In genomic region chr6:52215070-52215469, GRCm38 (mm10) we compare ENCODE assay signal across 19 mouse cellular contexts. TPM values are rescaled to one million over a fixed set of nuclear protein-coding genes. Genes with fewer than 3 reads are reported as not detected.
DNase-seq lines count a peak whose midpoint lies in the region; ATAC-seq and TF ChIP-seq lines count a peak whose summit lies in the region.
"Had no signal": no experiment of that assay in that cellular context is flagged by ENCODE, and none has a peak within 500 bp of the region (broad histone marks: within the 10 kb centered on the region; RNA-seq: fewer than 3 reads in every experiment).

No protein-coding gene starts in this region.

- H3K4me1 ChIP-seq in neural tube, embryonic 11.5 days (ENCODE audit: control insufficient read depth, insufficient read depth, low read length), result peaks cover 21% of the 10 kb centered on the region
- H3K4me1 ChIP-seq in kidney, embryonic 15.5 days, result peaks cover 65% of the 10 kb centered on the region
- H3K4me1 ChIP-seq in limb, embryonic 14.5 days (ENCODE audit: control insufficient read depth, insufficient read depth, low read length), result peaks cover 43% of the 10 kb centered on the region
- no peaks in the 10 kb centered on the region for H3K4me1 ChIP-seq in stomach, postnatal 0 days (replicated peaks; ENCODE audit: control insufficient read depth, insufficient read depth)
- peaks cover 11% of the 10 kb centered on the region for H3K4me1 ChIP-seq in hindbrain, embryonic 10.5 days (replicated peaks)

- peak overlapping the region; percentile 87 for H3K4me3 ChIP-seq in neural tube, embryonic 11.5 days (ENCODE audit: low read depth, low read length)
- peak overlapping the region; percentile 67 for H3K4me3 ChIP-seq in kidney, embryonic 15.5 days (replicated peaks)
- no peak overlapping the region; the same call in 1 of the 2 replicates for H3K4me3 ChIP-seq in limb, embryonic 14.5 days (replicated peaks; ENCODE audit: low read length)
- peak overlapping the region; percentile 1; the same call in 1 of the 2 replicates for H3K4me3 ChIP-seq in stomach, postnatal 0 days (ENCODE audit: low read depth, low read length)
- H3K4me3 ChIP-seq in hindbrain, embryonic 10.5 days, result no peak overlapping the region
- H3K4me3 ChIP-seq: embryonic facial prominence, embryonic 15.5 days; forebrain, embryonic 13.5 days; midbrain, embryonic 13.5 days had no signal

- TF ChIP-seq POLR2A in limb, embryonic 14.5 days (IDR thresholded peaks at IDR 0.05; ENCODE audit: borderline replicate concordance, extremely low read depth, insufficient read depth, insufficient read length), result no peak

- H3K27ac ChIP-seq in neural tube, embryonic 11.5 days (ENCODE audit: low read depth, low read length), result peak overlapping the region; percentile 100
- peak overlapping the region; percentile 99; the same call in 1 of the 2 replicates for H3K27ac ChIP-seq in kidney, embryonic 15.5 days
- H3K27ac ChIP-seq in limb, embryonic 14.5 days (replicated peaks; ENCODE audit: low read depth, low read length), result no peak overlapping the region
- no peak overlapping the region for H3K27ac ChIP-seq in stomach, postnatal 0 days (replicated peaks)
- H3K27ac ChIP-seq in hindbrain, embryonic 10.5 days, result no peak overlapping the region
- H3K27ac ChIP-seq: embryonic facial prominence, embryonic 15.5 days; forebrain, embryonic 13.5 days; heart, embryonic 13.5 days; hindbrain, embryonic 14.5 days; macrophage; midbrain, embryonic 13.5 days had no signal

- peak overlapping the region; percentile 99 for H3K9ac ChIP-seq in neural tube, embryonic 11.5 days (ENCODE audit: low read length)
- H3K9ac ChIP-seq in kidney, embryonic 15.5 days, result peak overlapping the region; percentile 78; the same call in 1 of the 2 replicates
- no peak overlapping the region for H3K9ac ChIP-seq in limb, embryonic 14.5 days (ENCODE audit: low read depth, low read length, severe bottlenecking)
- H3K9ac ChIP-seq in stomach, postnatal 0 days (ENCODE audit: low read length), result no peak overlapping the region
- H3K9ac ChIP-seq: embryonic facial prominence, embryonic 15.5 days; forebrain, embryonic 13.5 days; heart, embryonic 13.5 days; hindbrain, embryonic 14.5 days; midbrain, embryonic 13.5 days had no signal

- no peaks in the 10 kb centered on the region for H3K36me3 ChIP-seq in neural tube, embryonic 11.5 days (ENCODE audit: control insufficient read depth, insufficient read depth, low read length)
- no peaks in the 10 kb centered on the region for H3K36me3 ChIP-seq in kidney, embryonic 15.5 days
- no peaks in the 10 kb centered on the region for H3K36me3 ChIP-seq in limb, embryonic 14.5 days (ENCODE audit: control insufficient read depth, insufficient read depth, low read length)
- no peaks in the 10 kb centered on the region for H3K36me3 ChIP-seq in stomach, postnatal 0 days (ENCODE audit: control insufficient read depth, insufficient read depth, low read length)
- H3K36me3 ChIP-seq in hindbrain, embryonic 10.5 days, result no peaks in the 10 kb centered on the region
- H3K36me3 ChIP-seq: embryonic facial prominence, embryonic 15.5 days; heart, embryonic 13.5 days; midbrain, embryonic 13.5 days had no signal

- no peak for TF ChIP-seq CTCF in stomach, postnatal 0 days (IDR thresholded peaks at IDR 0.05; ENCODE audit: low read depth)

- ATAC-seq in neural tube, embryonic 11.5 days (ENCODE audit: insufficient read depth, low FRiP score, low TSS enrichment), result no peak
- no peak for ATAC-seq in kidney, embryonic 15.5 days (replicated peaks; ENCODE audit: low FRiP score)
- ATAC-seq in limb, embryonic 14.5 days (ENCODE audit: low FRiP score, low read depth), result no peak
- ATAC-seq in stomach, postnatal 0 days (ENCODE audit: low FRiP score, low TSS enrichment), result no peak
- ATAC-seq: forebrain, embryonic 13.5 days; midbrain, embryonic 13.5 days had no signal

- no peak for TF ChIP-seq EP300 in stomach, postnatal 0 days (optimal IDR thresholded peaks at IDR 0.05)

- peaks cover 4% of the 10 kb centered on the region; the same call in 1 of the 2 replicates for H3K27me3 ChIP-seq in neural tube, embryonic 11.5 days (ENCODE audit: control insufficient read depth, insufficient read depth, low read length)
- peaks cover 15% of the 10 kb centered on the region; the same call in 1 of the 2 replicates for H3K27me3 ChIP-seq in kidney, embryonic 15.5 days
- peaks cover 28% of the 10 kb centered on the region for H3K27me3 ChIP-seq in limb, embryonic 14.5 days (ENCODE audit: control insufficient read depth, insufficient read depth, low read length)
- H3K27me3 ChIP-seq in stomach, postnatal 0 days (ENCODE audit: control insufficient read depth, insufficient read depth, low read length), result peaks cover 23% of the 10 kb centered on the region; the same call in 1 of the 2 replicates
- peaks cover 100% of the 10 kb centered on the region for H3K27me3 ChIP-seq in hindbrain, embryonic 10.5 days (ENCODE audit: insufficient read depth, poor library complexity, severe bottlenecking)

- WGBS in neural tube, embryonic 11.5 days, result 10% methylated on average over 3 of the region's 3 CpGs
- WGBS in kidney, embryonic 15.5 days, result 36% methylated on average over 3 of the region's 3 CpGs
- WGBS in limb, embryonic 14.5 days, result 53% methylated on average over 3 of the region's 3 CpGs
- WGBS in stomach, postnatal 0 days, result 32% methylated on average over 3 of the region's 3 CpGs
- 14% methylated on average over 3 of the region's 3 CpGs for WGBS in hindbrain, embryonic 10.5 days

- DNase-seq in neural tube, embryonic 11.5 days (ENCODE audit: low spot score), result no peak
- no peak for DNase-seq in neural tube, embryonic 10.5 days (ENCODE audit: extremely low spot score, low spot score)
- no peak for DNase-seq in limb, embryonic 14.5 days (ENCODE audit: low spot score)
- no peak for DNase-seq in stomach, postnatal 0 days (ENCODE audit: low spot score)
- DNase-seq in cerebellum, adult 18-20 months, result no peak
- DNase-seq in adrenal gland, postnatal 36 days, result no peak
- no peak for DNase-seq in hindbrain, embryonic 10.5 days (ENCODE audit: low spot score)
- DNase-seq: cerebellum, adult 11 months; lung, adult 2 months; right cerebral cortex, postnatal 25 days had no signal

- H3K4me2 ChIP-seq in neural tube, embryonic 11.5 days (ENCODE audit: low read depth), result peak overlapping the region; percentile 99
- peak overlapping the region; percentile 92 for H3K4me2 ChIP-seq in kidney, embryonic 15.5 days
- peak overlapping the region; percentile 96; the same call in 1 of the 2 replicates for H3K4me2 ChIP-seq in limb, embryonic 14.5 days (replicated peaks; ENCODE audit: low read depth, low read length, severe bottlenecking)
- peak overlapping the region; percentile 53; the same call in 1 of the 2 replicates for H3K4me2 ChIP-seq in stomach, postnatal 0 days (replicated peaks; ENCODE audit: low read depth)
- H3K4me2 ChIP-seq: embryonic facial prominence, embryonic 15.5 days; forebrain, embryonic 13.5 days; midbrain, embryonic 13.5 days had no signal

- H3K9me3 ChIP-seq in neural tube, embryonic 11.5 days (ENCODE audit: control insufficient read depth, low read length), result no peaks in the 10 kb centered on the region
- no peaks in the 10 kb centered on the region for H3K9me3 ChIP-seq in kidney, embryonic 15.5 days (replicated peaks)
- H3K9me3 ChIP-seq in limb, embryonic 14.5 days (ENCODE audit: control insufficient read depth, low read length), result no peaks in the 10 kb centered on the region
- H3K9me3 ChIP-seq in stomach, postnatal 0 days (ENCODE audit: control insufficient read depth, low read length), result no peaks in the 10 kb centered on the region
- H3K9me3 ChIP-seq in hindbrain, embryonic 10.5 days, result no peaks in the 10 kb centered on the region
- H3K9me3 ChIP-seq: embryonic facial prominence, embryonic 15.5 days; forebrain, embryonic 13.5 days; heart, embryonic 13.5 days; midbrain, embryonic 13.5 days had no signal

RNA-seq across cellular contexts. Expression of gene Gm28308, which starts 1.9 kb away (rescaled TPM):
- not detected in 2 replicates for polyA plus RNA-seq in neural tube, embryonic 11.5 days (2014; fragmentation: Nextera tagmentation; extraction: Ambion mirVana)
- polyA plus RNA-seq in kidney, embryonic 15.5 days (2015; fragmentation: Nextera tagmentation; extraction: Ambion mirVana), result 0.92 TPM in 1 of 2 replicates, not detected in the other
- 3.2 and 4.6 TPM in 2 replicates for polyA plus RNA-seq in limb, embryonic 14.5 days (2012; rRNA removed)
- polyA plus RNA-seq in limb, embryonic 14.5 days (2014; fragmentation: Nextera tagmentation; extraction: Ambion mirVana), result 1.1 TPM in 1 of 2 replicates, not detected in the other
- polyA plus RNA-seq in stomach, postnatal 0 days (2015; fragmentation: Nextera tagmentation; extraction: Ambion mirVana), result 0.21 TPM in 1 of 2 replicates, not detected in the other
- total RNA-seq in adrenal gland, postnatal 36 days (2021), result 1 to 10 TPM; 1.5 to 2.8 TPM
- polyA plus RNA-seq in hindbrain, embryonic 10.5 days (2016; fragmentation: Nextera tagmentation; extraction: Ambion mirVana), result not detected in 2 replicates
- total RNA-seq: CH12.LX; left cerebral cortex, postnatal 10 days had no signal
- polyA plus RNA-seq: embryonic facial prominence, embryonic 15.5 days; forebrain, embryonic 13.5 days; heart, embryonic 13.5 days; hindbrain, embryonic 14.5 days; macrophage; midbrain, embryonic 13.5 days had no signal

RNA-seq across cellular contexts. Expression of gene Hoxa3, which starts 1.9 kb away (rescaled TPM):
- 20.2 TPM in 2 replicates for polyA plus RNA-seq in neural tube, embryonic 11.5 days (2014; fragmentation: Nextera tagmentation; extraction: Ambion mirVana)
- polyA plus RNA-seq in kidney, embryonic 15.5 days (2015; fragmentation: Nextera tagmentation; extraction: Ambion mirVana), result 9.5 and 11.8 TPM in 2 replicates
- 12.0 and 15.9 TPM in 2 replicates for polyA plus RNA-seq in limb, embryonic 14.5 days (2012; rRNA removed)
- polyA plus RNA-seq in limb, embryonic 14.5 days (2014; fragmentation: Nextera tagmentation; extraction: Ambion mirVana), result 2.7 and 3.4 TPM in 2 replicates
- polyA plus RNA-seq in stomach, postnatal 0 days (2015; fragmentation: Nextera tagmentation; extraction: Ambion mirVana), result 2.8 and 2.9 TPM in 2 replicates
- 1 to 10 TPM; 3.7 TPM for total RNA-seq in adrenal gland, postnatal 36 days (2021)
- polyA plus RNA-seq in hindbrain, embryonic 10.5 days (2016; fragmentation: Nextera tagmentation; extraction: Ambion mirVana), result 3.6 and 9.7 TPM in 2 replicates
- total RNA-seq: left cerebral cortex, postnatal 10 days had no signal
- polyA plus RNA-seq: forebrain, embryonic 13.5 days; midbrain, embryonic 13.5 days had no signal

RNA-seq across cellular contexts. Expression of gene Hoxa6, which starts 6.5 kb away (rescaled TPM):
- 16.0 and 18.8 TPM in 2 replicates for polyA plus RNA-seq in neural tube, embryonic 11.5 days (2014; fragmentation: Nextera tagmentation; extraction: Ambion mirVana)
- polyA plus RNA-seq in kidney, embryonic 15.5 days (2015; fragmentation: Nextera tagmentation; extraction: Ambion mirVana), result 4.2 and 4.3 TPM in 2 replicates
- 3.9 and 4.3 TPM in 2 replicates for polyA plus RNA-seq in limb, embryonic 14.5 days (2012; rRNA removed)
- 0.66 and 0.94 TPM in 2 replicates for polyA plus RNA-seq in limb, embryonic 14.5 days (2014; fragmentation: Nextera tagmentation; extraction: Ambion mirVana)
- 0.33 and 0.80 TPM in 2 replicates for polyA plus RNA-seq in stomach, postnatal 0 days (2015; fragmentation: Nextera tagmentation; extraction: Ambion mirVana)
- total RNA-seq in adrenal gland, postnatal 36 days (2021), result 1 to 10 TPM; 2.5 to 4.6 TPM
- polyA plus RNA-seq in hindbrain, embryonic 10.5 days (2016; fragmentation: Nextera tagmentation; extraction: Ambion mirVana), result not detected in 2 replicates
- total RNA-seq: left cerebral cortex, postnatal 10 days had no signal
- polyA plus RNA-seq: embryonic facial prominence, embryonic 15.5 days; forebrain, embryonic 13.5 days; macrophage; midbrain, embryonic 13.5 days had no signal

RNA-seq across cellular contexts. Expression of gene Hoxa7, which starts 6.6 kb away (rescaled TPM):
- 61.2 and 71.3 TPM in 2 replicates for polyA plus RNA-seq in neural tube, embryonic 11.5 days (2014; fragmentation: Nextera tagmentation; extraction: Ambion mirVana)
- polyA plus RNA-seq in kidney, embryonic 15.5 days (2015; fragmentation: Nextera tagmentation; extraction: Ambion mirVana), result 26.7 and 27.2 TPM in 2 replicates
- 15.8 and 17.0 TPM in 2 replicates for polyA plus RNA-seq in limb, embryonic 14.5 days (2012; rRNA removed)
- polyA plus RNA-seq in limb, embryonic 14.5 days (2014; fragmentation: Nextera tagmentation; extraction: Ambion mirVana), result 8.9 and 10.1 TPM in 2 replicates
- 8.1 and 8.5 TPM in 2 replicates for polyA plus RNA-seq in stomach, postnatal 0 days (2015; fragmentation: Nextera tagmentation; extraction: Ambion mirVana)
- 10 to 100 TPM; 19.1 to 20.1 TPM for total RNA-seq in adrenal gland, postnatal 36 days (2021)
- polyA plus RNA-seq in hindbrain, embryonic 10.5 days (2016; fragmentation: Nextera tagmentation; extraction: Ambion mirVana), result not detected in 2 replicates
- total RNA-seq: left cerebral cortex, postnatal 10 days had no signal
- polyA plus RNA-seq: embryonic facial prominence, embryonic 15.5 days; forebrain, embryonic 13.5 days; midbrain, embryonic 13.5 days had no signal

RNA-seq across cellular contexts. Expression of gene Hoxa5, which starts 10.7 kb away (rescaled TPM):
- polyA plus RNA-seq in neural tube, embryonic 11.5 days (2014; fragmentation: Nextera tagmentation; extraction: Ambion mirVana), result 53.4 and 56.5 TPM in 2 replicates
- 11.0 and 11.5 TPM in 2 replicates for polyA plus RNA-seq in kidney, embryonic 15.5 days (2015; fragmentation: Nextera tagmentation; extraction: Ambion mirVana)
- 11.0 and 12.3 TPM in 2 replicates for polyA plus RNA-seq in limb, embryonic 14.5 days (2012; rRNA removed)
- 3.4 and 3.8 TPM in 2 replicates for polyA plus RNA-seq in limb, embryonic 14.5 days (2014; fragmentation: Nextera tagmentation; extraction: Ambion mirVana)
- 8.4 and 8.9 TPM in 2 replicates for polyA plus RNA-seq in stomach, postnatal 0 days (2015; fragmentation: Nextera tagmentation; extraction: Ambion mirVana)
- 10 to 100 TPM; 14.7 to 27.8 TPM for total RNA-seq in adrenal gland, postnatal 36 days (2021)
- polyA plus RNA-seq in hindbrain, embryonic 10.5 days (2016; fragmentation: Nextera tagmentation; extraction: Ambion mirVana), result 1.8 TPM in 1 of 2 replicates, not detected in the other
- total RNA-seq: left cerebral cortex, postnatal 10 days had no signal
- polyA plus RNA-seq: forebrain, embryonic 13.5 days had no signal

Comparison
In these comparisons a context has a peak if more than half of its experiments do, and no peak if none do; other contexts are left out.
1. H3K27ac ChIP-seq: peak in neural tube, embryonic 11.5 days (single experiment) and kidney, embryonic 15.5 days (single experiment); none in limb, embryonic 14.5 days (single experiment), stomach, postnatal 0 days (single experiment) and hindbrain, embryonic 10.5 days (single experiment).
2. H3K4me3 ChIP-seq: peak in neural tube, embryonic 11.5 days (single experiment), kidney, embryonic 15.5 days (single experiment) and stomach, postnatal 0 days (single experiment); none in limb, embryonic 14.5 days (single experiment) and hindbrain, embryonic 10.5 days (single experiment).
3. H3K9ac ChIP-seq: peak in neural tube, embryonic 11.5 days (single experiment) and kidney, embryonic 15.5 days (single experiment); none in limb, embryonic 14.5 days (single experiment) and stomach, postnatal 0 days (single experiment).
4. Peak in every context shown above with its lines, with median percentiles within 50 percentile points of each other: H3K4me2 ChIP-seq.